Mouse (Mus musculus) MEL (cell line): ENCODE results near the gene Adh1. TPM values are rescaled to one million over a fixed set of nuclear protein-coding genes. Genes with fewer than 3 reads are reported as not detected.

Source experiments
- DNase-seq: peaks from one replicate; pipeline ENCODE4 v3.0.0; 2011; ENCODE audit warnings: low read depth, low spot score
- H3K27ac ChIP-seq: 2 replicates; pipeline ENCODE4 v1.5.1; 2012; ENCODE audit warnings: low read depth, mild to moderate bottlenecking, control low read depth, low read length, moderate library complexity; ENCODE audit not compliant: control insufficient read depth
- H3K27me3 ChIP-seq, 2 experiments: fragments of 150-350 bp in 1 of 2; sonication (generic) in 1 of 2; 2 replicates each; pipeline ENCODE4 v1.6.1; 2012; ENCODE audit warnings: low read length in 2 of 2, mild to moderate bottlenecking in 2 of 2, improper control_type of control experiment in 1 of 2, moderate library complexity in 1 of 2; ENCODE audit not compliant: insufficient read depth in 2 of 2, control insufficient read depth in 1 of 2
- H3K36me3 ChIP-seq, 2 experiments: 2 replicates each; pipeline ENCODE4 v1.6.1; 2012 to 2014; ENCODE audit warnings: low read length in 2 of 2, improper control_type of control experiment in 1 of 2, inconsistent platforms in 1 of 2, mild to moderate bottlenecking in 1 of 2; ENCODE audit not compliant: insufficient read depth in 2 of 2, control insufficient read depth in 1 of 2
- H3K4me1 ChIP-seq, 2 experiments: fragments of 150-350 bp in 1 of 2; sonication (generic) in 1 of 2; 2 replicates each; pipeline ENCODE4 v1.6.1; 2012; ENCODE audit warnings: low read length in 2 of 2, improper control_type of control experiment in 1 of 2, mild to moderate bottlenecking in 1 of 2; ENCODE audit not compliant: insufficient read depth in 2 of 2, control insufficient read depth in 1 of 2
- H3K4me3 ChIP-seq, 2 experiments: fragments of 150-350 bp in 1 of 2; sonication (generic) in 1 of 2; 2 replicates each; pipeline ENCODE4 v1.5.1; 2012; ENCODE audit warnings: low read depth in 2 of 2, low read length in 2 of 2, mild to moderate bottlenecking in 2 of 2, moderate library complexity in 2 of 2, control low read depth in 1 of 2, improper control_type of control experiment in 1 of 2; ENCODE audit not compliant: control insufficient read depth in 1 of 2, insufficient read depth in 1 of 2
- H3K79me2 ChIP-seq: 2 replicates; pipeline ENCODE4 v1.6.1; 2012; ENCODE audit warnings: mild to moderate bottlenecking, low read length, moderate library complexity; ENCODE audit not compliant: control insufficient read depth, poor library complexity, insufficient read depth
- H3K9ac ChIP-seq: 2 replicates; pipeline ENCODE4 v1.6.1; 2012; ENCODE audit warnings: low read depth, mild to moderate bottlenecking, control low read depth, low read length, moderate library complexity; ENCODE audit not compliant: control insufficient read depth, poor library complexity, severe bottlenecking
- H3K9me3 ChIP-seq: fragments of 150-350 bp; sonication (generic); replicated peaks from 2 replicates; pipeline ENCODE4 v1.6.1; 2012; ENCODE audit warnings: mild to moderate bottlenecking, low read length, improper control_type of control experiment, moderate library complexity; ENCODE audit not compliant: insufficient read depth
- CHD1 ChIP-seq: IDR thresholded peaks from 2 replicates; pipeline ENCODE4 v1.6.1; 2012; ENCODE audit warnings: low read depth, mild to moderate bottlenecking, inconsistent platforms, low read length, improper control_type of control experiment
- CHD2 ChIP-seq: IDR thresholded peaks from 2 replicates; pipeline ENCODE4 v1.6.1; 2011; ENCODE audit warnings: low read length, improper control_type of control experiment
- ELF1 ChIP-seq: IDR thresholded peaks from 2 replicates; pipeline ENCODE4 v1.6.1; 2014; ENCODE audit warnings: low read depth, mild to moderate bottlenecking, inconsistent platforms, low read length, improper control_type of control experiment, moderate library complexity
- ETS1 ChIP-seq: IDR thresholded peaks from 2 replicates; pipeline ENCODE4 v1.6.1; 2012; ENCODE audit warnings: low read depth, mild to moderate bottlenecking, inconsistent platforms, low read length, improper control_type of control experiment, moderate library complexity
- GABPA ChIP-seq: IDR thresholded peaks from 2 replicates; pipeline ENCODE4 v1.6.1; 2012; ENCODE audit warnings: low read depth, mild to moderate bottlenecking, inconsistent platforms, low read length, improper control_type of control experiment, moderate library complexity
- HCFC1 ChIP-seq: IDR thresholded peaks from 2 replicates; pipeline ENCODE4 v1.6.1; 2012; ENCODE audit warnings: low read depth, mild to moderate bottlenecking, inconsistent platforms, low read length, improper control_type of control experiment, moderate library complexity
- KAT2A ChIP-seq: conservative IDR thresholded peaks from 2 replicates; pipeline ENCODE4 v1.6.1; 2012; ENCODE audit warnings: low read depth, low read length, improper control_type of control experiment, inconsistent platforms
- MAFK ChIP-seq: IDR thresholded peaks from 2 replicates; pipeline ENCODE4 v1.6.1; 2011; ENCODE audit warnings: low read depth, mild to moderate bottlenecking, low read length, improper control_type of control experiment, borderline replicate concordance
- MAX ChIP-seq: IDR thresholded peaks from 2 replicates; pipeline ENCODE4 v1.6.1; 2011; ENCODE audit warnings: low read length, improper control_type of control experiment
- MAZ ChIP-seq: IDR thresholded peaks from 2 replicates; pipeline ENCODE4 v1.6.1; 2012; ENCODE audit warnings: low read depth, mild to moderate bottlenecking, inconsistent platforms, low read length, improper control_type of control experiment
- MEF2A ChIP-seq: IDR thresholded peaks from 2 replicates; pipeline ENCODE4 v1.6.1; 2014; ENCODE audit warnings: low read depth, mild to moderate bottlenecking, inconsistent platforms, low read length, improper control_type of control experiment; ENCODE audit not compliant: poor library complexity, insufficient replicate concordance, severe bottlenecking; ENCODE audit errors: extremely low read depth
- NELFE ChIP-seq: IDR thresholded peaks from 2 replicates; pipeline ENCODE4 v1.6.1; 2011; ENCODE audit warnings: low read depth, low read length, improper control_type of control experiment
- NRF1 ChIP-seq: IDR thresholded peaks from 2 replicates; pipeline ENCODE4 v1.6.1; 2014; ENCODE audit warnings: low read depth, mild to moderate bottlenecking, inconsistent platforms, low read length, improper control_type of control experiment, moderate library complexity; ENCODE audit not compliant: poor library complexity, insufficient read depth, severe bottlenecking
- POLR2AphosphoS5 ChIP-seq: IDR thresholded peaks from 2 replicates; pipeline ENCODE4 v1.6.1; 2012; ENCODE audit warnings: low read depth, borderline replicate concordance, mild to moderate bottlenecking, inconsistent platforms, low read length, moderate library complexity, mixed read lengths
- SMC3 ChIP-seq: IDR thresholded peaks from 2 replicates; pipeline ENCODE4 v1.6.1; 2011; ENCODE audit warnings: low read depth, low read length, improper control_type of control experiment
- TAL1 ChIP-seq: IDR thresholded peaks from 2 replicates; pipeline ENCODE4 v1.6.1; 2012; ENCODE audit warnings: mild to moderate bottlenecking, inconsistent platforms, low read length, moderate library complexity, mixed read lengths
- TBP ChIP-seq: IDR thresholded peaks from 2 replicates; pipeline ENCODE4 v1.8.0; 2011; ENCODE audit warnings: low read depth, low read length, improper control_type of control experiment
- TCF12 ChIP-seq: IDR thresholded peaks from 2 replicates; pipeline ENCODE4 v1.6.1; 2014; ENCODE audit warnings: low read depth, mild to moderate bottlenecking, inconsistent platforms, low read length, improper control_type of control experiment, moderate library complexity
- USF1 ChIP-seq: IDR thresholded peaks from 2 replicates; pipeline ENCODE4 v1.6.1; 2014; ENCODE audit warnings: low read depth, mild to moderate bottlenecking, inconsistent platforms, low read length, improper control_type of control experiment, moderate library complexity
- USF2 ChIP-seq, 2 experiments: IDR thresholded peaks; 2 replicates each; pipeline ENCODE4 v1.6.1; 2011 to 2012; ENCODE audit warnings: improper control_type of control experiment in 2 of 2, low read length in 2 of 2, borderline replicate concordance in 1 of 2, inconsistent platforms in 1 of 2, low read depth in 1 of 2, mild to moderate bottlenecking in 1 of 2; ENCODE audit not compliant: insufficient read depth in 1 of 2
- ZNF384 ChIP-seq: IDR thresholded peaks from 2 replicates; pipeline ENCODE4 v1.6.1; 2012; ENCODE audit warnings: low read depth, mild to moderate bottlenecking, inconsistent platforms, low read length, improper control_type of control experiment
- polyA plus RNA-seq, 2 experiments: library from polyadenylated mRNA; stranded (reverse) in 1 of 2; unstranded in 1 of 2; fragments of >175 nt in 1 of 2; fragments of >200 nt in 1 of 2; gene quantifications; 2 replicates each; pipeline versions ENCODE4 v1.2.1 to v1.2.4; 2012; ENCODE audit warnings: low replicate concordance in 2 of 2, low read depth in 1 of 2; ENCODE audit not compliant: insufficient read length in 2 of 2, insufficient read depth in 1 of 2, missing spikeins in 1 of 2
- total RNA-seq: library from RNA; depleted of rRNA; stranded (reverse); fragments of 300-350 nt; gene quantifications from 2 replicates; pipeline ENCODE4 v1.2.3, GENCODE M21; 2012

Adh1 gene
- total and polyA plus RNA-seq, 3 experiments: 0.15 TPM; not detected in 2

DNA sequence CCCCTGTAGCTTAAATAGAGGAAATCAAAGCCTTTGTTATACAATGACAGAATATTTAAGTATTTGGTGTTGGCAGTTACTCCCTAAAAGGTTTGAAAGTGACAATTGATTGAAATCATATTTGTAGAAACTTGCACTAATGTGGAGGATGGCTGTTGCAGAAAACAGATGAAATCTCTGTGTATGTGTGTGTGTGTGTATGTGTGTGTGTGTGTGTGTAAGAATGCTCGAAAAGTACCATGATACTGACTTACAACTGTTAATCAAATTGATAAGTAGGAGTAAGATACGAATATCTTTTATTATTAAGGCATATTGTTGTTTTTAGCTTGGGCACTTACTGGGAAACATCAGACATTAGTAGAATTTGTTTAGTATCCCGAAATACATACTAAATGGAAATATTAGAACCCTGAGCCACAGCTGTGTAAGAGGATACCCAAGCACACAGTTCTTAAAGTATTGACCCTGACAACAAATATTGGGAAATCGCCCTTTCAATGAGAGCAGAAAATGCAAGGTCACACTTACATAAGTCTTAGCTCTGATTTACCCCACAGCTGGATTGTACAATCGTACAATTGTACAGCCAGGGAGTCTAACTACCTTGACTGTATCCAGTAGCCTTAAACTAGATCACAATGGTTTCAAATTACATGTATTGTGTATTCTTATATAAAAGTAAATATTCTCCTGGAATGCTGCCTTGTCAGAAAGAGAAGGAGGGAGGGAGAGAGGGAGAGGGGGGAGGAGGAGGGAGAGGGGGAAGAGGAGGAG, 2.6 kb downstream of the Adh1 start:
- Histone ChIP-seq H3K4me3 (no peak overlapping the region), H3K4me1 (no peaks in the 10 kb centered on the region)

DNA sequence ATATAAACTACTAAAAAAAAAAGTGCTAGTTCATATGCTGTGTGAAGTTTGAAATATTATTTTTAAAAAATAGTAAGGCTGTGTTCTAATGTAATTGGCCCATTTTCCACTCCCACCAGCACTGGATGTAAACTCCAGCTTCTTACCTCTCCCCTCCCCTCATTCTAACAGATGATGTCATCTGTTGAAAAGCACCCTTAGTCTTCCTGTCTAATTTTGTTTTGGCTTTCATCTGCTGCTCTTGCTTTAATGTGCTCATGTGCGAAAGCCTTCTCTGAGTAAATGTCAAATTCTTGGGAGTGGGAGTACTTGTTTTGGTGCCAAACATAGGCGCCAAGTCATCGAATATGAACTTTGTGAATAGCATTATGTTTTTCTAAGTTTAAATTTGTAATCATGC, 3.9 kb downstream of the Adh1 start:
- H3K36me3 ChIP-seq: no peaks in the 10 kb centered on the region
- H3K79me2 ChIP-seq: no peaks in the 10 kb centered on the region

More for the DNA sequence above, 2.6 kb downstream of the Adh1 start:
- H3K9me3 ChIP-seq: no peaks in the 10 kb centered on the region
- no peak for DNase-seq
- no peak overlapping the region for H3K27ac ChIP-seq
- no peak overlapping the region for H3K9ac ChIP-seq
- peaks cover 6 to 8% of the 10 kb centered on the region in 2 experiments for H3K27me3 ChIP-seq
- no peak for TF ChIP-seq USF1
- TF ChIP-seq TAL1: no peak
- no peak for TF ChIP-seq USF2 (IDR thresholded peaks at IDR 0.05; ENCODE audit: borderline replicate concordance in 1 of 2, insufficient read depth in 1 of 2, low read depth in 1 of 2, low read length in 2 of 2)
- TF ChIP-seq MAFK: no peak
- TF ChIP-seq MAX: no peak
- TF ChIP-seq HCFC1: no peak
- no peak for TF ChIP-seq SMC3
- no peak for TF ChIP-seq TBP
- TF ChIP-seq KAT2A: no peak
- TF ChIP-seq MAZ: no peak
- no peak for TF ChIP-seq MEF2A
- TF ChIP-seq NELFE: no peak
- no peak for TF ChIP-seq ELF1
- TF ChIP-seq CHD2: no peak
- no peak for TF ChIP-seq POLR2AphosphoS5
- no peaks in the 10 kb centered on the region for H3K36me3 ChIP-seq
- H3K79me2 ChIP-seq: no peaks in the 10 kb centered on the region

More for the DNA sequence above, 3.9 kb downstream of the Adh1 start:
- TF ChIP-seq NELFE (no peak), GABPA (no peak), MAFK (no peak), CHD2 (no peak), CHD1 (no peak), MAX (no peak), TCF12 (no peak), NRF1 (no peak), TAL1 (no peak), POLR2AphosphoS5 (no peak), ETS1 (no peak), USF2 (IDR thresholded peaks at IDR 0.05; ENCODE audit: borderline replicate concordance in 1 of 2, insufficient read depth in 1 of 2, low read depth in 1 of 2, low read length in 2 of 2) (no peak), KAT2A (no peak), MAZ (no peak), ZNF384 (no peak)
- Histone ChIP-seq H3K27me3 (peaks cover 6 to 11% of the 10 kb centered on the region in 2 experiments), H3K4me1 (no peaks in the 10 kb centered on the region), H3K9me3 (no peaks in the 10 kb centered on the region), H3K9ac (no peak overlapping the region), H3K4me3 (no peak overlapping the region), H3K27ac (no peak overlapping the region)
- no peak for DNase-seq
